Mouse (Mus musculus): ENCODE results near the gene Chmp5.
"Not testable (repeated sequence)": the region's sequence is repeated elsewhere in the genome, so short reads cannot be mapped to it uniquely, and the experiment has no call there.

Chmp5 gene

DNA sequence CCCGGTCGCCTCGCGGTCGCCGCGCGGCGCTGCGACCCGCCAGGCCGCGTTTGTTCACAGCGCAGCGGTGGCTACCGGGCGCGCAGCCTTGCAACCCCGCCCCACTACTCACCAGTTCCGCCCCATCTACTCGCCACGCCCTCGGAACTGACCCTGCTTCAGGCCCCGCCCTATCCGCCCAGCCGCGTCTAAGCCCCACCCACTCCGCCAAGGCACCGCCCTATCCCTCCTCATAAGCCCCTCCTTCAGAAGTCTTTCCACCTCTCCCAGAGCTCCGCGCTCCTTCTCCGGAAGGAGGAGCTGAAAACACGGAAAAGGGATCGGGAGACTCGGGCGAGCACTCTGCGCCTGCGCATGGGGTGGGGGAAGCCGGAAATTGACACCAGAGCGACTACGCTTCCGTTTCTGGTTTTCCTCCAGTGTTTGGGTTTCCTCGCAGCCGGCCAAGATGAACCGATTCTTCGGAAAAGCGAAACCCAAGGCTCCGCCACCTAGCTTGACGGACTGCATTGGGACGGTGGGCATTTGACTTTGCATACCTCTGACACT is at the start of gene Chmp5, which contains the start of gene Bag1:
TSS of gene Chmp5 (plus strand) at position 248 of the 549 bp plus-strand sequence.
TSS of gene Bag1 (minus strand) at position 135 of the 549 bp plus-strand sequence.
- DNase-seq (ENCODE audit: low read depth): peak; percentile 99

DNA sequence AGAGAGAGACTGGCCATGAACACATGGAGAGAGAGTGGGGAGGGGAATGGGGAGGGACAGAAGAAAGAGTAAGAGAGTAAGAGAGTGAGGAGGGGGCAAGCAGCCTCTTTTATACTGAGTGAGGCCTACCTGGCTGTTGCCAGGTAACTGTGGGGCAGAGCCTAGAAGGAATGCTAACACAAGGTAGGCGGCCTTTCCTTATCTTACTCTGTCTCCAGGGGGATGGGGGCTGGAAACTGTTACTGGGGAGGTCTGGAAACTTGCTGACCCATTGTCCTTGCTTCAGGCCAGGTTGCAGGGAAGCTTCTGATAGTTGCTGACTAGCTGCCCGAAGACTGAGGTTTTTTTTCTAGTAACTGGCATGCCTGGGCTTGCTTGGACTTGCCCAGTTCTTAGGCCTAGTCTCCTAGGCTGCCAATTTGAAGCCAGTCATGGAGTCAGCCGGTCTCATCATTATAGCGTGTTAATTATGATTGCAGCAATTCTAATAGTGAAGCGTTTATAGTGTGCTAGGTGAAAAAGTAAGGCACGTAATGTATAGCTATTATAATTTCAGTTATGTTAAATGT is 49.6 kb upstream of the Chmp5 start:
- no peak for DNase-seq (ENCODE audit: low read depth)

DNA sequence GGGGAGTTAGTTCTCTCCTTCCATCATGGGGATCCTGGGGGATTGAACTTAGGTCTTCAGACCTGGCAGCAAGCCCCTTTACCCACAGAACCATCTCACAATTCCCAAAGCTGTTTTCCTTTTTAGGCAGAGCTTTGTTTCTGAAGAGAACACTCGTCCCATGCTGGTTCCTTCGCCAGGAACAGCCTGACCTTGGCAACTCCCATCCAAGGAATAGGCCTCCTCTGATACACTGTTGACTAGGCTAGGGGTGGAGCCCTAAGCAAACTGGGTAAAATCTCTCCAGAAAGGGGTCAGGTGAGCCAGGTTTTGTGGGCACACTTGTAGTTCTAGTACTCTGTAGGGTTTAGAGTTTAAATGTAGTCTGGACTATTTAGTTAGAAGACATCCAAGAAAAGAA is 48.9 kb upstream of the Chmp5 start:
- DNase-seq (ENCODE audit: low read depth): no peak

DNA sequence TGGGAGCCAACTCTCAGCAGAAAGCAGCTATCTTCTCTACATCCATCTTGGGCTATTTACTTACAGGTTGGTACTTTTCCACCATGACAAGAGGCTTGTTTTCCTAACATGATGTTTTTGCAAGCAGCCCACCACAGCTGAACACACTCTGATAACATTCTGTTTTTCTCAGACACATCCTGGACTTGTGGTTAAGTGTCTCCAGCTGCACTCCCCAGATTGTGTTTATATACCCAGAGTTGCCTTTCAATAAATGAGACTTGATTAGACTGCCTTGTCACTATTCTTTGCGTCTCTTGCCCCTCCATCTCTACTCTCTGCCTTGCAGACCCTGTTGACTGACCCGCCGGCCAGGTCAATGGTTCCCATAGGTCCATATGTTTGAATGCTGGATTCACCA is 48.1 kb upstream of the Chmp5 start:
- DNase-seq (ENCODE audit: low read depth): no peak

DNA sequence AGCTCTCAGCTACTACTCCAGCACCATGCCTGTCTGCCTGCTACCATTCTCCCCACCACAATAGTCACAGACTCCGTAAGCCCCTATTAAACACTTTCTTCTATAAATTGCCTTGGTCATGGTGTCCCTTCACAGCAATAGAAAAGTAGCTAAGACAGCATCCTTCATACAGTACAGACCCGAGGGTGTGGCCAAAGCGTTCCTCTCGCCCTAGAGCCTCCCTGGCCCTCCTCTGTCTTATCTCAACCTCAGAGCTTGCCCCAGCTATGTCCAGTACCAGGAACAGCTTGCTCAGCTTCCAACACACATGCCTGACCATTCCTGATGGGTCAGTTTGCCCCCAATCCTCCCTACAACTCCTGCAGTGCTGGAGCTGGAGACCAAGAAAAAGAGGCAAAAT is 47.6 kb upstream of the Chmp5 start:
- no peak for DNase-seq (ENCODE audit: low read depth)

DNA sequence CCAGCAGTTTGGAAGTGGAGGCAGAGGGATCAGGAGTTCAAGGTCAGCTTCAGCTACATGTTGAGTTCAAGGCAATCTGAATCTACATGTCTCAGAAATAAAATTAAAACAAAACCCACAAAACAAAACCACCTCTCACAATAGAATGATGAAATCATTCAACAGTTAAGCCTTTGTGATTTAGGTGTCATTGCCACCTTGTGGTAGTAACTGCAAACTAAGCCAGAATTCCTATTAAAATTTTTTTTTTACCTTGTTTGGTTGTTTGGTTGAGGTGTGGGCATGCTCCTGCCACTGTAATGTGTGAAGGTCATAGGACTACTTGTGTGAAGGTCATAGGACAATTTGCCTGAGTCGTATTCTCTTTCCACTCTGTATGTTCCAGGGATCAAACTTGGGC is 41.9 kb upstream of the Chmp5 start:
- DNase-seq (ENCODE audit: low read depth): peak; percentile 76

DNA sequence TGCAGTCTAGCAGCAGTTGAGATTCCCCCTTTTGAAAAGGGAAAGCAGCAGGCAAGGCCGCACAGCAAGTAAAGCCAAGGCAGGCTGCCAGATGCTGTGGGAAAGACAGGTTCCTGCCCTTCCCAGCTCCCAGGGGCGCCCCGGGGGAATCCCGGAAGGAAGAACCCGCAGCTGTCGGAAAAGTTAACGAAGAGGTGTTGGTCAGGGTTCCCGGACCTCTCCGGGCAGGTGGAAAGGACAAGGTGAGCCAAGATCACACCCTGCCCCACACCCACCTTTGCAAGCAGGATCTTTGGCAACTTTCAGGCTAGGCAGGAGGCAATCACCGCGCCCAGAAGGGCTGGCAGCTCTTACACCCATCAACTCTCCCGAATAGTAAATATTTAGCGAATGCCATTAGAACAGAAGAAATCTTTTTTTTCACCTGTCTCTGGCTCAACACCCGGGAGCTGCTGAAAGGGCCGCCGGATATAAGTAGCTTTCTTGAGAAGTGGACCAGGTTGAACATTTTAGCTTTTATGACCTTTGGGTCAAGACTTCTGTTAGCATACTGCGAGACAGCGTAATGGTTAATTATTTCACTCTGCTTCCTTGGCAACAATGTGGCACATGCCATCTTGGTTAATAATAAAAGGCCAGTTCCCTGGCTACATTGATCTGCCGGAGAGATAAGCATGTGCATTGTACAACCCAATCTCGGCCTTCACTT is 39.8 kb upstream of the Chmp5 start:
- DNase-seq (ENCODE audit: low read depth): no peak

DNA sequence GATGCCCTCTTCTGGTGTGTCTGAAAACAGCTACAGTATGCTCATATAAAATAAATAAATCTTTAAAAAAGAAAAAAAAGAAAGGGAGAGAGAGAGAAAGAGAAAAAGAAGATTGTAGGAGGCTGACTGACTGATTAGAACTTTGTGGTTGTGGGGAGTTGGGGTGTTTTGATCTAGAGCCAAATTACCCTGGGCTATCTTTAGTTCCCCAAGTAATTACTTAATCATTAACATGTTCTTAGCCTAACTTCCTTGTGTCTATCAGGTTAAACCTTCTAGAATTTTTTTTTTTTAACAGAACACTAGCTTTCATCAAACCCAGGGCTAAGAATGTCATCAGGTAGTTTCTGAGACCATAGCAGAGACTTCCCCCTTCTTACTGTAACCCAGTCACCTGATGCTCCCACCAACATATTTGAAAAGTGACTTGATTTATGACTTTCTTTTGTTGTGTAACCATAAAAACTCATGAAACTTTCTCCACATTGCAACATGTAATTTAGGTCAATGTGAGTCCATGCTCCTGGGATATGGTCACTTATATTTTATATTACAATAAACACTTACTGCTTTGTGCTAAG is 33.8 kb upstream of the Chmp5 start:
- DNase-seq (ENCODE audit: low read depth): no peak

DNA sequence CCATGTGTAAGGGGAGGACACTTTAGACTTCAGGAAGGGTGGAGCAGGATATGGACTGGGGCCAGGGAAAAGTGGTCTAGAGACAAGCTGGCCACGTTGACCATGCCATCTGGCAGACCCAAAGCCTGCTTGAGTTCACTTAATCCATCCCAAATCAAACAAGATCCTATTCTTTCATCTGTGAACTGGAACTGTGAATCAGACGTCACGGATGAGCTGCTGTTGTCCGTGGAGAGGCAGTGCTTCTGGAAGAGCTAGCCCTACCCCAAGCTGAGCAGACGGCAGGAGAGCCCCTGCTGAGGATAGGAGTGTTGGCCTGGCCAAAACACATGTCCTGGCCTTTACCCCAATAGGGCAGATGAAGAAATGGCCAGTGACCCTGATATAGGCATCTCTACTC is 32.3 kb upstream of the Chmp5 start:
- DNase-seq (ENCODE audit: low read depth): no peak

DNA sequence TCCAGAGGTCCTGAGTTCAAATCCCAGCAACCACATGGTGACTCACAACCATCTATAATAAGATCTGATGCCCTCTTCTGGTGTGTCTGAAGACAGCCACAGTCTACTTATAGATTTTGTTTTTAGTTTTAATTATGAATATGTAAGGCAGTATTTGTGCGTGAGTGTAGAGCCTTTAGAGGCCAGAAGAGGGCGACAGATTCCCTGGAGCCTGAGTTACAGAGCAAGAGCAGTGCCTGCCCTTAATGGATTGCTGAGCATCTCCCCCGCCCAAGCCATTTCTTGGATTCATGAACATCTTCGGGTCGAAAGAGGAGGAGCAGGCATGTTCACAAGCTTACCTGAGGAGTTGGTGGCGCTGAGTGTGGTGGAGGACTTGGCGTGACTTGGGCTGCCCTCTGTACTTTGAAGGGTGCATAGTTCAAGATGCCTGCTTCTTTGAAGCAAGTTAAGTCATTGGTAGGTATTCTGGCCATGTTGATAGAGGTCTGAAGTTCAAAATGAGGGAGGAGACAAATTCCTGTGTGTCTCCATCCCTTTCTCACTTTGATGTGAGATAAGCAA is 31.5 kb upstream of the Chmp5 start:
- no peak for DNase-seq (ENCODE audit: low read depth)

DNA sequence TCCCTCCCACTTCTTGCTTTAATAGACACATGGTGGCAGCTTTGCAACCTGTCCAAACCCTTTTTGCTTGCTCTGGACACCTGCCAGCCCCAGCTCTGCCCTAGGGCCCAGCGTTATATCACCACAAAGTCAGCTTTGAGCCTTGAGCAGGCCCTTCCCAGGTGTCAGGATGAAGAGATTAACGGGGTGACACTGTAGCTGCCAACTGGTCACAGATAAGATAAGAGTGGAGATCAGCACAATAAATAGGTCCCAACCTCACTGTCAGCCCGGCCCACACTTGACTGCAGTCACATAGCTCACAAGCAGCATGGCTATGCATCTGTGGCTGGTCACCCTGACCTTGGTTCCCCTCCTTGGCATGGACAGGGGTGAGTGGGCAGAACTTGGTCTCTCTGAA is 28.4 kb upstream of the Chmp5 start, which contains the start of gene Spink4:
TSS of gene Spink4 (plus strand) at position 268 of the 400 bp plus-strand sequence.
- DNase-seq (ENCODE audit: low read depth): no peak

DNA sequence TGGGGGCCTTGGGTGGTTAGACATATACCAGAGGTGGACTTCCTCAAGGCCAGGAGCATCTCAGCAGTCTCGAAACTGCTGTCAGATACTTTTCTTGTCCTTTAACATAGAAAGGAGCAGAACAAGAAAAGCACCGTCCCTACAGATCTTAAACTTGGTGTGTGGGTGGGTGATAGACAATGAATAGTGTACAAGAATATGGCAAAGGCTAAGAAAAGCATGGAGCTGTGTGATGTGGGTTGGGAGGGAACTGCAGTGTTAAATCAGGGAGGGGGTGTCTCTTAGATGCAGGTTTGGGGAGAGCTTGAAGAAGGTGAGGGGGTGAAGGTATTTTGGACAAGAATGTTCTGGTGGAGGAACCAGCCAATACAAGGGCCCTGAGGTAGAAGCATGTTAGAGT is 27.6 kb upstream of the Chmp5 start:
- DNase-seq (ENCODE audit: low read depth): no peak

DNA sequence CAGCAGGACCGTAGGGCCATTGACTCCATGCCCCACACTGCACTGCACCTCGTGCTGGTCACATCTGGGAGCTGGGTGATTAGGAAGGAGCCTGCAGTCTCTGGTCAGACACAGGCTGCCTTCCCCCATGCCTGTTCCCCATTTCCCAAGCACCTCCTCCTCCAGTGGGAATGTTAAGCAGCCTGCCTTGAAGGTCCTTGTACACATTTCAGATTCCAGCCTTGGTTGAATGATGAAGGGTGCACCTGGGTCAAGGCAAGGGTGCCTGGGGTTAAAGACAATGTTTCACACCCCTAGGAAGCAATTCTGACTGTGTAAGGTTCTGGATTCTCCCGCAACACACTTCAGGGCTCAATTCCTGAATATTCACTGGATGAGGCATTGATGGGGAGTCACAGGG is 26.9 kb upstream of the Chmp5 start:
- DNase-seq (ENCODE audit: low read depth): no peak

DNA sequence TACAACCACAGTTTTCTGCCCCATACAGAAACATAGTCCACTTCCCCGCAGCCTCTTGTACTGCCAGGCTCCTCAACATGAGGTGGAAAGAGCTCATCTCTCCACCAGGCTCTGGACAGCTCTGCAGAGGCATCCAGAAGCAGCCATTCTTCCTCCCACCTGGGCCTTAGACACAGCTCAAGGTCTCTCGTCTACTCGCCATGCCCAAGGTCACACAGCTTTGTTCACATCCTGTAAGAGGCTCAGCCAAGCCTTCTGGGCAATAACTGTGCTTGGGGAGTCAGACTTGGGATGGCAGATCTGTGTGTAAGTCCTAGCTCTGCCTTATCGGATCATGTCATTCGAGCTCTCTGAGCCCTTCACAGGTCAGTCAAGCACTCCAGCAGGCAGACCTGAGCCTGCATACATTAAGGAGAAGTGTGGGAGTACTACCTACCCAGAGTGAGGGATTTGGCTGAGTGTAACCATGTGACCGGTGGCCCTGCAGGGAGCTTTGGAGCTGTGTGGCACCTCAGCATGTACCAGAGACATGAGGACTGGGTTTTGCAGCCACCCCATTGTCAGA is 25.0 kb upstream of the Chmp5 start:
- no peak for DNase-seq (ENCODE audit: low read depth)

DNA sequence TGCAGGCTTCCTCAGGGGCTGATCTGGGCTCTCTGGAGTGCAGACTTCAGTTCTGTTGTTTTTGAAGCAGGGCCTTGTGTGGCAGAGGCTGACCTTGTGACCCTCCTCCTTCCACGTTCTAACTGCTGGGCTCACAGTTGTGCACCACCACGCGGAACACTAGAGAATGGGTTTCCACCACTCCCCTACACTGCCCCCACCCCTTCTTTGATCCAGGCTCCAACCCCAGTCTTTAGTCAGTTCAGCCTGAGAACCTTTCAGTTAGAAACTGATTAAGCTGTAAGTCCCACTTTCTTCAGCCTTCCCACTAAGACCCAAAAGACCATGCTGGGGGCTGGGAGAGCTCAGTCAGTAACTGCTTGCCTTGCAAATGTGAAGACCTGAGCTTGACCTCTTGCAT is 22.6 kb upstream of the Chmp5 start:
- DNase-seq (ENCODE audit: low read depth): no peak

DNA sequence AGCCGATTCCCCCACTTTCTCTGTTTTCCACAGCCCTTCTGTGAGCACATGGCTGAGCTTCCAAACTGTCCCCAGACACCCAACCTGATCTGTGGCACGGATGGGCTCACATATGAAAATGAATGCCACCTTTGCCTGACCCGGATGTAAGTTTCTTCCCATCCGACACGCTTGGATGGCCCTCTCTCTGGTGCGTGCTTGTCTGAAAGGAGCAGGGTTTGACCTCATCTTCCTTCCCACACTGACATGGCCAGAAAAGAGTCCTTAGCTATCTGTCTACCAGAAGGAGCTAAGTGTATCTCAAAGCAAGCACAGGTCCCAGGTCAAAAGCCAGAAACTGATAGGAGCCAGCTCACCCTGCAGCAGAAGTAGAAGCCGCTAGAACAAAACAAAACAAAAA is 19.2 kb upstream of the Chmp5 start:
- no peak for DNase-seq (ENCODE audit: low read depth)

DNA sequence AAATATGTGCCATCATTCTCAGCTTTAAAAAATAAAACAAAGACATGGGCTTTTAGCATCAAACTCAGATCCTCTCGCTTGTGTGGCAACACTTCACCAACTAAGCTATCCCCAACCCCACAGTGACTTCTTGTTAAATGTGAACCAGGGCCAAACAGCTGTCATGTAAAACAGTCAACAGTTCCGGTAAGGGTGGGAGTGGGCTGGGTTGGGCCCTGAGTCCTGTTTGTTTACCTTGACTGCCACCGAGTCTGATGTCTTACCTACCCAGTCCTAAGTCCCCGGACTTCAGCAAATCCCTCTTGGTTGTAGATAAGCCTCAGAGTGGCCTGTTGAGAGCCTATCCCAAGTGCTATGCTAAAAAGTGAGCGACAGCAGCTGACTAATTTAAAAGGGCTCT is 14.5 kb upstream of the Chmp5 start:
- DNase-seq (ENCODE audit: low read depth): no peak

DNA sequence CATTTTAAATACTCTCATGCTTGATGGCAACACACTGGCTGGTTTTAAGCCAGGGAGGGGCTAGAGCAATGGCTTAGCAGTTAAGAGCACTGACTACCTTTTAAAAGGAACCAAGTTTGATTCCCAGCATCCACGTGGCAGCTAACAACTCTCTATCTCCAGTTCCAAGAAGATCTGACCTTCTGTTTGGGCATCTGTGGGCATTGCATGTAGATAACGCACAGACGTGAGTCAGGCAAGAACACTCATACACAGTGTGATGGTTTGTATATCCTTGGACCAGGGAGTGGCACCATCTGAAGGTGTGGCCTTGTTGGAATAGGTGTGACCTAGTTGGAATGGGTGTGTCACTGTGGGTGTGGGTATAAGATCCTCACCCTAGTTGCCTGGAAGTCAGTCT is 13.8 kb upstream of the Chmp5 start:
- not testable (repeated sequence) for DNase-seq (ENCODE audit: low read depth)

DNA sequence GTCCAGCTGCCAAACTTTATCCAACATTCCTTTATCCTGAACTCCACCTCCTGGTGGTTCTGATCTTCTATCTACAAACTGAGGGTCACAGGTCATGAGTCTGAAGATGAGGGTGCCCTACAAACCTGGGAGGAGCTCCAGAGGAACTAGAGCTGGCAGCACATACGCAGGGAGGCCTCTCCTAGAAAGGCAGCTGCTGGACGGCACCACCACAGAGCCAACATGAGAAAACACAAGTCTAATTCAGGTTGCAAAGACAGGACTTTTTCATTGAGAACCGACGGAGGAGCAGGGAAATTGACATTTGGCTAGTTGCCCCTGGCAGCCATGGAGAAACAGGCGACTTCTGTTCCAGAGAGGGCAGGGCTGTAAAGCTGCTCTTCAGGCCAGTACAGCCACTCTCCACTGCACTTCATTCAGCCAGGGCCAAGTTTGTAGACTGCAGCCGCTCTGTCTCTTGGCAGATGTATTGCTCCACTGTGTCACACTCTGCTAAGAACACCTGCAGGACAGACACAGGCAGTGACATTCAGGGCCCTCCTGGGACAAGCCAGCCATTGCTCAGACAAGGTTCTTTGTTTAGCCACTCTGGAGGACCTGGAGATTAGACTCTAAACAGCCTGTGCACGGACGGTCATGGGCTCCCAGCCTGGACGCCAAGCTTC is 11.9 kb upstream of the Chmp5 start:
- no peak for DNase-seq (ENCODE audit: low read depth)

DNA sequence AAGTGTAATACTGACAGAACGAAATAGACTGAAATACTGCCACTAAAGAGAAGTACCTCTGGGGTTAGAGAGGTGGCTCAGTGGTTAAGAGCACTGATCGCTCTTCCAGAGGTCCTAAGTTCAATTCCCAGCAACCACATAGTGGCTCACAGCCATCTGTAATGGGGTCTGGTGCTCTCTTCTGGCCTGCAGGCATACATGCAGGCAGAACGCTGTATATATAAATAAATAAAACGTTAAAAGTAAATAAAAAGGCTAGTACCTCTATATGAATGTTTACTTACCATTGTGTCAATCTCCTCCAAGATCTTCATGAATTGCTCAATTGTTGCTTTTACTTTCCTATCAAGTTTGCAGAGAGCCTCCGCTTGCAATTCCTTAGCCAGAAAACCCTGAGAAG is 9.4 kb upstream of the Chmp5 start:
- no peak for DNase-seq (ENCODE audit: low read depth)

DNA sequence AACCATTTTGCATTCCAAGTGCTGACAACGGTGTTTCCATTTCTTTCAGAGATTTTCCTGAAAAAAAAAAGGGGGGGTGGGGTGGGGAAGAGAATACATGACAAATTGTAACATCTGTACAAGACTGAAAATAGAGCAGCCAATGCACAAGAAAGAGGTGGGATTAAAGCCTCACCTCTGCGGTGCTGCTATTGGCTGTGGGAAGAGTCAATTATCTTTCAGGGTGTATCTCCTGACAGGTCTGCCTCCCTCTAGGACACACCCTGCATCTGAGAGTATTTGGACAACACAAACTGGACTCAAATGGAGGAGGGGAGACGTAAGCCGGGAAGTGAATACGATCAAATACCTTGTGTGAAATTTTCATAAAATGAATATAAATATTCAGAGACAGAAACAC is 4.6 kb upstream of the Chmp5 start:
- no peak for DNase-seq (ENCODE audit: low read depth)

DNA sequence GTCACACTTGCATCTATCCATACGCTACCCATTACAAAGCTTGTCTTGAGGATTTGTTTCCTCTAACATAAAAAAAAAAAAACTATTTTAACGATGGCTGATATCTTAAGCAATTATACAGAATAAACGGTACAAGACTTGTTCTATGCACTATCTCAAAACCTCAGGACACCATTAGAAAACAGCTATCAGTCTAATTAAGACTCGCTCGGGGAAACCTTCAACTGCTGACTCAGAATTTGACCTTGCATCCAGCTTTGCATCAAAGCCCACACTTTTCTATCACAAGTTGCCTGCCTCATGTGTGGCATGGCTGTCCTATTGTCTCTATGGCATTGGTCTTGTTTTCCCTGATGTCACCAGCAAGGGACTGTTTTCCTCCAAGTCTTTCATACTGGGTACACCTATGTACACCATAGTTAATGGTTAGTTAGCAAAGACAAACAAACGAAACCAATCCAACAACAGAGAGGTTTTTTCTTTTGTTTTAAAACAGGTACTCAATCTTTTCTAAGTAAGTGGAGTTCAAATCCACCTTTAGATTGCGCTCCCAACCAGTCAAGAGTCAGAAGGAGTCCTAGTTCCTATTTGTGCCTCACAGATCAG is 1.6 kb upstream of the Chmp5 start:
- DNase-seq (ENCODE audit: low read depth): no peak
